Mouse (Mus musculus) macrophage (primary cell): ENCODE measurements around the gene Olfr1441. TPM values are rescaled to one million over a fixed set of nuclear protein-coding genes. Genes with fewer than 3 reads are reported as not detected.
A peak's percentile ranks its signal among the peaks of the same experiment; 100 is the strongest.

Source experiments
- H3K27ac ChIP-seq: fragments of 350-480 bp; formaldehyde crosslinking; 2 replicates; pipeline ENCODE4 v1.9.0; 2021
- H3K36me3 ChIP-seq: fragments of 350-480 bp; formaldehyde crosslinking; 2 replicates; pipeline ENCODE4 v1.9.0; 2021; ENCODE audit errors: inconsistent target
- H3K4me3 ChIP-seq: fragments of 350-480 bp; formaldehyde crosslinking; 2 replicates; pipeline ENCODE4 v1.9.0; 2021; ENCODE audit errors: inconsistent target
- H3K79me2 ChIP-seq: fragments of 350-480 bp; formaldehyde crosslinking; 2 replicates; pipeline ENCODE4 v1.9.0; 2021; ENCODE audit errors: inconsistent target
- WGBS: methylation state at CpG from one replicate; pipeline ENCODE4 v1.1.7; 2026; ENCODE audit warnings: inconsistent platforms; ENCODE audit not compliant: missing documents; 5-methylcytosine and 5-hydroxymethylcytosine counted together
- polyA plus RNA-seq: library from polyadenylated mRNA; stranded (reverse); fragments of 250-400 nt; gene quantifications from 3 replicates; pipeline ENCODE4 v1.2.4, GENCODE M21; 2018; ENCODE audit warnings: inconsistent platforms
- total RNA-seq, 78 experiments: library from RNA; depleted of rRNA; stranded (reverse); fragments of 250-400 nt; gene quantifications; 1 replicate in 9 of 78; 2 replicates in 24 of 78; 3 replicates in 43 of 78; 4 replicates in 2 of 78; pipeline ENCODE4 v1.2.4; 2018; ENCODE audit warnings: inconsistent platforms in 56 of 78

Gene Olfr1441
- total RNA-seq (2018; cell fraction: chromatin; rRNA removed) = not detected
- total RNA-seq (2018; cell fraction: cytosol; rRNA removed) = not detected
- total RNA-seq (2018; cell fraction: nucleus; rRNA removed) = not detected
- not detected in 3 replicates for polyA plus RNA-seq

GRCm38 (mm10) chr19:12417361-12417760, at the start of gene Olfr1441:
TSS of gene Olfr1441 (plus strand) at chr19:12417433.
- no peak within 1 kb of the TSS for H3K4me3 ChIP-seq
- no peaks in the 10 kb centered on the region for H3K36me3 ChIP-seq
- no peak within 1 kb of the TSS for H3K27ac ChIP-seq
- no peaks in the 10 kb centered on the region for H3K79me2 ChIP-seq

- Histone ChIP-seq H3K36me3 (no peaks in the 10 kb centered on the region), H3K79me2 (no peaks in the 10 kb centered on the region), H3K27ac (no peak overlapping the region), H3K4me3 (no peak overlapping the region)
- 78% methylated on average over 3 of the region's 3 CpGs for WGBS
These were observed 44.2 kb upstream of the Olfr1441 start for GRCm38 (mm10) chr19:12373004-12373403.

GRCm38 (mm10) chr19:12374465-12375025, 42.7 kb upstream of the Olfr1441 start:
- Histone ChIP-seq H3K36me3 (no peaks in the 10 kb centered on the region), H3K79me2 (no peaks in the 10 kb centered on the region), H3K4me3 (no peak overlapping the region), H3K27ac (no peak overlapping the region)
- WGBS = 82% methylated on average over 2 of the region's 2 CpGs

GRCm38 (mm10) chr19:12386979-12387378, 30.3 kb upstream of the Olfr1441 start, which contains the start of gene Olfr1440:
TSS of gene Olfr1440 (plus strand) at chr19:12387279.
- no peaks in the 10 kb centered on the region for H3K36me3 ChIP-seq
- WGBS = 88% methylated on average over 2 of the region's 2 CpGs
- H3K4me3 ChIP-seq = no peak within 1 kb of the TSS
- H3K79me2 ChIP-seq = no peaks in the 10 kb centered on the region
- H3K27ac ChIP-seq = no peak within 1 kb of the TSS

- Histone ChIP-seq H3K36me3 (no peaks in the 10 kb centered on the region), H3K27ac (no peak overlapping the region), H3K79me2 (no peaks in the 10 kb centered on the region)
These were observed 3.5 kb upstream of the Olfr1441 start for GRCm38 (mm10) chr19:12413737-12414136.

GRCm38 (mm10) chr19:12418312-12418711, 1.1 kb downstream of the Olfr1441 start:
- Histone ChIP-seq H3K79me2 (no peaks in the 10 kb centered on the region), H3K27ac (no peak overlapping the region), H3K4me3 (no peak overlapping the region), H3K36me3 (no peaks in the 10 kb centered on the region)
- 91% methylated on average over 3 of the region's 3 CpGs for WGBS

More at GRCm38 (mm10) chr19:12413737-12414136, 3.5 kb upstream of the Olfr1441 start:
- H3K4me3 ChIP-seq = no peak overlapping the region

- Histone ChIP-seq H3K36me3 (no peaks in the 10 kb centered on the region), H3K79me2 (no peaks in the 10 kb centered on the region), H3K4me3 (no peak overlapping the region), H3K27ac (no peak overlapping the region)
- 86% methylated on average over 6 of the region's 6 CpGs for WGBS
These were observed 3.3 kb downstream of the Olfr1441 start for GRCm38 (mm10) chr19:12420555-12420954.

GRCm38 (mm10) chr19:12421680-12422079, 4.4 kb downstream of the Olfr1441 start:
- Histone ChIP-seq H3K4me3 (no peak overlapping the region), H3K79me2 (no peaks in the 10 kb centered on the region)
- whole genome bisulfite sequencing = no CpG with 5 or more reads among the region's 1 CpGs

GRCm38 (mm10) chr19:12427101-12427500, 9.9 kb downstream of the Olfr1441 start:
- WGBS = 46% methylated on average over 5 of the region's 5 CpGs
- Histone ChIP-seq H3K36me3 (no peaks in the 10 kb centered on the region), H3K79me2 (no peaks in the 10 kb centered on the region), H3K27ac (no peak overlapping the region), H3K4me3 (no peak overlapping the region)

More at GRCm38 (mm10) chr19:12421680-12422079, 4.4 kb downstream of the Olfr1441 start:
- no peaks in the 10 kb centered on the region for H3K36me3 ChIP-seq
- no peak overlapping the region for H3K27ac ChIP-seq

- no peaks in the 10 kb centered on the region for H3K79me2 ChIP-seq
- WGBS = 95% methylated on average over 6 of the region's 6 CpGs
These were observed 10.4 kb downstream of the Olfr1441 start, which contains the start of gene Pfpl for GRCm38 (mm10) chr19:12427605-12428004. TSS of gene Pfpl (plus strand) at chr19:12427905.

GRCm38 (mm10) chr19:12433033-12433432, 15.8 kb downstream of the Olfr1441 start:
- H3K79me2 ChIP-seq = peaks cover 25% of the 10 kb centered on the region; the same call in 1 of the 2 replicates
- no peak overlapping the region for H3K4me3 ChIP-seq
- no peaks in the 10 kb centered on the region for H3K36me3 ChIP-seq
- peak overlapping the region; percentile 100 for H3K27ac ChIP-seq
- WGBS = 0% methylated on average over 2 of the region's 2 CpGs

More at GRCm38 (mm10) chr19:12427605-12428004, 10.4 kb downstream of the Olfr1441 start, which contains the start of gene Pfpl:
- Histone ChIP-seq H3K27ac (no peak within 1 kb of the TSS), H3K4me3 (no peak within 1 kb of the TSS), H3K36me3 (no peaks in the 10 kb centered on the region)

- Histone ChIP-seq H3K4me3 (no peak overlapping the region), H3K27ac (peak overlapping the region; percentile 100)
- 2% methylated on average over 4 of the region's 4 CpGs for WGBS
These were observed 17.8 kb downstream of the Olfr1441 start for GRCm38 (mm10) chr19:12435011-12435416.

GRCm38 (mm10) chr19:12435750-12436524, 18.7 kb downstream of the Olfr1441 start:
- Histone ChIP-seq H3K79me2 (peaks cover 36% of the 10 kb centered on the region; the same call in 1 of the 2 replicates), H3K4me3 (no peak overlapping the region), H3K36me3 (no peaks in the 10 kb centered on the region), H3K27ac (peak overlapping the region; percentile 100)
- WGBS = 29% methylated on average over 4 of the region's 4 CpGs

More at GRCm38 (mm10) chr19:12435011-12435416, 17.8 kb downstream of the Olfr1441 start:
- H3K36me3 ChIP-seq = no peaks in the 10 kb centered on the region
- peaks cover 36% of the 10 kb centered on the region; the same call in 1 of the 2 replicates for H3K79me2 ChIP-seq

- Histone ChIP-seq H3K79me2 (peaks cover 52% of the 10 kb centered on the region; the same call in 1 of the 2 replicates), H3K27ac (peak overlapping the region; percentile 99), H3K4me3 (no peak overlapping the region), H3K36me3 (no peaks in the 10 kb centered on the region)
- 25% methylated on average over 1 of the region's 1 CpGs for WGBS
These were observed 22.3 kb downstream of the Olfr1441 start for GRCm38 (mm10) chr19:12439581-12439980.
